Mouse (Mus musculus) small intestine, adult 10 weeks (tissue): ENCODE measurements around the gene Kctd13. TPM values are rescaled to one million over a fixed set of nuclear protein-coding genes. Genes with fewer than 3 reads are reported as not detected.

Experiments used
- polyA plus RNA-seq: library from polyadenylated mRNA; stranded (reverse); fragments of 350-450 nt; fragmentation: Illumina TruSeq; extraction: RNeasy Lipid Tissue Mini Kit (QIAGEN cat#74804); gene quantifications from one replicate; pipeline ENCODE4 v1.2.3, GENCODE M21; 2014; ENCODE audit warnings: low replicate concordance

Gene Kctd13
- 1.8 TPM for polyA plus RNA-seq

DNA sequence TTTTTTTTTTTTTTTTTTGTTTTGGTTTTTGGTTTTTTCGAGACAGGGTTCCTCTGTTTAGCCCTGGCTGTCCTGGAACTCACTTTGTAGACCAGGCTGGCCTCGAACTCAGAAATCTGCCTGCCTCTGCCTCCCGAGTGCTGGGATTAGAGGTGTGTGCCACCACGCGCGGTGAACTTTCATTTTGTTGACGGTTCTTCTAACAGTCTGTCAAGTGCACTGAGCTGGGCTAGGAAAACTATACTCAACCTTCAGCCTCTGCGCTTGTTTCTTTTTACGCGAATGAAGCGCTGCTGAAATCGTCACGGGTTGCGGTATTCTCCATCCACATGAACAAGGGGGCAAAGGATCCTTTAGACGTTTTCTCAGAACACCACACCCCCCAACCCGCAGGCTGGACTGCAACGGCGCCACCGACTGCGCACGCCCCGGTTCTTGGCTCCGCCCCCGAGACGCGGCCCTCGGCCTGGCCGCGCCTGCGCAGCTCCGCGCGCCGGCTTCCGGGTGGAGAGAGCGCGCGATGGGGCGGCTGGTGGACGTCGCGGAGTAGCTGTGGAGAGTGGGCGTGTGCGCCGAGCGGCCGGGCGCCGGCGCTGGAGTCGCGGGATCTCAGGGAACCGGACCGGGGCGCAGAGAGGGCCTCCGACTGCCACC lies at the start of gene Kctd13:
TSS of gene Kctd13 (plus strand) at position 496 of the 654 bp plus-strand sequence.

GRCm38 (mm10) chr7:126884286-126885164 lies 44.2 kb upstream of the Kctd13 start, which contains the start of gene Taok2:
Gene Taok2 (minus strand): TSS chr7:126884703.

DNA sequence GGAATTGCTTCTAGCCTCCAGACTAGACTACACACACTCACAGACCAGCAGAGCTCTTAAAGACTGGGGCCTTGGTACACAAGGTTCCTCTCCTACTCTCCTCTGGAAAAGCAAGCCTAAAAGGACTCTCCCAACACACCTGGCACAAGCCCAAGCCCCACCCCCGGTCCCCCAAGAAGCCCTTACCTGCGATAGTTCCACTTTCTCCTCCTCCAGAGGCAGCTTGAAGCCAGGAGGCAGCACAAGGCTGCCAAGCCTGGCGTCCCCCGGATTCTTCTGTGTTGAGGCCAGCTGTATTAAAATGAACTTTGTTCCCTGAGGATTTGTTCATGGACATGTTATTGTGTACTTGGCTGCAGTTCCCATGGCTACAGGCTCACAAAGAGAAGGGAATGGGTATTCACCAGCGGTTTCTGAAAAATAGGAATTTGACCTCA lies 6.0 kb upstream of the Kctd13 start, which contains the start of gene Tmem219:
TSS of gene Tmem219 (minus strand) at position 294 of the 437 bp plus-strand sequence.

GRCm38 (mm10) chr7:126949403-126949792 lies 20.7 kb downstream of the Kctd13 start, which contains the start of gene Asphd1:
Gene Asphd1 (minus strand): TSS chr7:126949582.

GRCm38 (mm10) chr7:126949793-126950646 lies 21.3 kb downstream of the Kctd13 start, which contains the start of gene Sez6l2:
Gene Sez6l2 (plus strand): TSS chr7:126950563.

DNA sequence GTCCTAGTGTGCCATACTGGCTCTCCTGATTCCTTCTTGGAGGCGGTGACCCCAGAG lies 47.0 kb downstream of the Kctd13 start, which contains the start of gene Cdipt:
TSS of gene Cdipt (plus strand) at position 22 of the 57 bp plus-strand sequence.

GRCm38 (mm10) chr7:126975950-126976866 lies 47.5 kb downstream of the Kctd13 start, which contains the start of gene Cdiptos:
Gene Cdiptos (minus strand): TSS chr7:126976098.

Other genes with a start within 250 kb of the Kctd13 start
- not detected for gene Bola2, start 233.5 kb upstream of the Kctd13 start, polyA plus RNA-seq
- gene Slx1b, start 233.1 kb upstream of the Kctd13 start, polyA plus RNA-seq: 0.22 TPM
- gene Coro1a, start 221.1 kb upstream of the Kctd13 start, polyA plus RNA-seq: 4.5 TPM
- gene Mapk3, start 169.3 kb upstream of the Kctd13 start, polyA plus RNA-seq: 12.0 TPM
- gene Gdpd3, start 162.5 kb upstream of the Kctd13 start, polyA plus RNA-seq: 2.1 TPM
- gene Ypel3, start 151.9 kb upstream of the Kctd13 start, polyA plus RNA-seq: 5.8 TPM
- not detected for gene Tbx6, start 147.4 kb upstream of the Kctd13 start, polyA plus RNA-seq
- 24.4 TPM for gene Ppp4c, start 136.4 kb upstream of the Kctd13 start, polyA plus RNA-seq
- not detected for gene Fam57b, start 131.2 kb upstream of the Kctd13 start, polyA plus RNA-seq
- not detected for gene 4930451I11Rik, start 97.2 kb upstream of the Kctd13 start, polyA plus RNA-seq
- gene Doc2a, start 81.5 kb upstream of the Kctd13 start, polyA plus RNA-seq: not detected
- gene Hirip3, start 66.9 kb upstream of the Kctd13 start, polyA plus RNA-seq: 10.8 TPM
- 2.2 TPM for gene Ino80e, start 66.5 kb upstream of the Kctd13 start, polyA plus RNA-seq
- gene Taok2, start 44.2 kb upstream of the Kctd13 start, polyA plus RNA-seq: 4.1 TPM
- 5.0 TPM for gene Tmem219, start 6.0 kb upstream of the Kctd13 start, polyA plus RNA-seq
- gene Asphd1, start 20.7 kb downstream of the Kctd13 start, polyA plus RNA-seq: not detected
- gene Sez6l2, start 21.7 kb downstream of the Kctd13 start, polyA plus RNA-seq: 0.78 TPM
- 15.7 TPM for gene Cdipt, start 47.0 kb downstream of the Kctd13 start, polyA plus RNA-seq
- gene Cdiptos, start 47.2 kb downstream of the Kctd13 start, polyA plus RNA-seq: 0.45 TPM
- 0.74 TPM for gene Mvp, start 85.7 kb downstream of the Kctd13 start, polyA plus RNA-seq
- not detected for gene Pagr1b, start 87.6 kb downstream of the Kctd13 start, polyA plus RNA-seq
- not detected for gene Pagr1a, start 88.5 kb downstream of the Kctd13 start, polyA plus RNA-seq
- gene Gm42742, start 92.2 kb downstream of the Kctd13 start, polyA plus RNA-seq: 0.52 TPM
- not detected for gene Prrt2, start 92.3 kb downstream of the Kctd13 start, polyA plus RNA-seq
- gene Maz, start 98.2 kb downstream of the Kctd13 start, polyA plus RNA-seq: 13.0 TPM
- 0.97 TPM for gene Kif22, start 113.6 kb downstream of the Kctd13 start, polyA plus RNA-seq
- 380 TPM for gene Zg16, start 158.4 kb downstream of the Kctd13 start, polyA plus RNA-seq
- gene AI467606, start 162.5 kb downstream of the Kctd13 start, polyA plus RNA-seq: 1.6 TPM
- gene Qprt, start 193.3 kb downstream of the Kctd13 start, polyA plus RNA-seq: 0.48 TPM
- 0.89 TPM for gene Spn, start 208.9 kb downstream of the Kctd13 start, polyA plus RNA-seq